Mouse (Mus musculus) heart, postnatal 0 days (tissue): ENCODE results near the gene Gm35549. TPM values are rescaled to one million over a fixed set of nuclear protein-coding genes. Genes with fewer than 3 reads are reported as not detected.

ENCODE experiments used
- ATAC-seq: fragments of 200-750 bp; cut with Nextera tagmentation; 2 replicates; pipeline ENCODE4 v1.8.0; 2017; ENCODE audit warnings: low read depth, moderate number of reproducible peaks, moderate library complexity; ENCODE audit not compliant: insufficient read depth
- DNase-seq: peaks from one replicate; pipeline ENCODE4 v3.0.0-alpha.2; 2016; ENCODE audit warnings: low spot score
- H3K27ac ChIP-seq: fragments of 300-500 bp; sonication (generic); 2 replicates; pipeline ENCODE4 v1.5.1; 2014; ENCODE audit warnings: low read depth, mild to moderate bottlenecking
- H3K27me3 ChIP-seq: fragments of 300-500 bp; sonication (generic); 2 replicates; pipeline ENCODE4 v1.6.1; 2014; ENCODE audit warnings: low read length, mixed read lengths; ENCODE audit not compliant: control insufficient read depth, insufficient read depth
- H3K36me3 ChIP-seq: fragments of 300-500 bp; sonication (generic); replicated peaks from 2 replicates; pipeline ENCODE4 v1.6.1; 2014; ENCODE audit warnings: low read length, mixed read lengths; ENCODE audit not compliant: control insufficient read depth, insufficient read depth
- H3K4me1 ChIP-seq: fragments of 300-500 bp; sonication (generic); 2 replicates; pipeline ENCODE4 v1.6.1; 2014; ENCODE audit warnings: antibody characterized with exemption; ENCODE audit not compliant: control insufficient read depth, insufficient read depth
- H3K4me2 ChIP-seq: fragments of 300-500 bp; sonication (generic); 2 replicates; pipeline ENCODE4 v1.6.1; 2014; ENCODE audit warnings: low read depth, mild to moderate bottlenecking, low read length, moderate library complexity
- H3K4me3 ChIP-seq: fragments of 300-500 bp; sonication (generic); 2 replicates; pipeline ENCODE4 v1.5.1; 2014; ENCODE audit warnings: low read depth, low read length
- H3K9ac ChIP-seq: fragments of 300-500 bp; sonication (generic); replicated peaks from 2 replicates; pipeline ENCODE4 v1.6.1; 2014; ENCODE audit warnings: low read depth, low read length, mixed read lengths
- H3K9me3 ChIP-seq: fragments of 300-500 bp; sonication (generic); replicated peaks from 2 replicates; pipeline ENCODE4 v1.6.1; 2016; ENCODE audit warnings: low read length; ENCODE audit not compliant: control insufficient read depth
- CTCF ChIP-seq: IDR thresholded peaks from 2 replicates; pipeline ENCODE4 v1.5.1; 2016; ENCODE audit warnings: antibody characterized with exemption, control low read depth, low read depth
- EP300 ChIP-seq: IDR thresholded peaks from 2 replicates; pipeline ENCODE4 v1.6.1; 2016; ENCODE audit warnings: antibody characterized with exemption, low read depth
- WGBS: fragments of 180-500 bp; shearing (Covaris S2); extraction: QIAGEN DNeasy Blood & Tissue Kit; methylation state at CpG from one replicate; pipeline ENCODE4 v1.1.7; 2014; 5-methylcytosine and 5-hydroxymethylcytosine counted together
- polyA plus RNA-seq: library from polyadenylated mRNA; unstranded; fragments of >200 nt; fragmentation: Nextera tagmentation; extraction: Ambion mirVana; gene quantifications from 2 replicates; pipeline ENCODE4 v1.2.1, GENCODE M21; 2015
- total RNA-seq: library from RNA; depleted of rRNA; stranded (reverse); fragments of >200 nt; gene quantifications from 2 replicates; pipeline ENCODE4 v1.2.3, GENCODE M21; 2014; ENCODE audit warnings: low replicate concordance

The Gm35549 gene
- total and polyA plus RNA-seq, 2 experiments from 2014 or later, result 0.20 TPM; not detected in 1

DNA sequence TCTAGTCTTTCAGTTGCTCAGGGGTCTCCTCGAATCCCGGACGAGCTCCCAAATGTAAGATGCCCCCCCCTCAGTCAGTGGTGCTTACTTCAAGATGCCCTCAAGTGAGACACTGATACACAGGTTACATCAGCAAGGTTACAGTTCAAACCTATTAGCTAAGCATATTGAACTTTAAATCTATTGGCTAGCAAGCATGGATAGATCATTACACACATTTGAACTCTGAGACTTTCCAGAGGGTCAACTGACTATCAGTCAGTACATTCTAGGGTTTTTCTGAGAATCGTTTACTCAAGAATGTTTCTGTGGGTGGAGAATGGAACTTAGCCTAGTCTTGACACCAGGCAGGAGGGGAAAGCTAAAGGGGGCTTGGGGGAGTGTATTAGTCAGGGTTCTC is 28.8 kb upstream of the Gm35549 start:
- H3K27me3 ChIP-seq, result no peaks in the 10 kb centered on the region
- 60% methylated on average over 4 of the region's 4 CpGs for WGBS
- ATAC-seq, result no peak
- H3K4me3 ChIP-seq, result no peak overlapping the region
- H3K4me1 ChIP-seq, result no peaks in the 10 kb centered on the region
- H3K4me2 ChIP-seq, result no peak overlapping the region
- no peak for TF ChIP-seq CTCF
- no peak for TF ChIP-seq EP300
- no peaks in the 10 kb centered on the region for H3K36me3 ChIP-seq
- no peak for DNase-seq
- 0 out of 2 replicates have a peak, but pooled peaks cover 3% of the 10 kb centered on the region for H3K9me3 ChIP-seq
- H3K27ac ChIP-seq, result no peak overlapping the region
- H3K9ac ChIP-seq, result no peak overlapping the region

DNA sequence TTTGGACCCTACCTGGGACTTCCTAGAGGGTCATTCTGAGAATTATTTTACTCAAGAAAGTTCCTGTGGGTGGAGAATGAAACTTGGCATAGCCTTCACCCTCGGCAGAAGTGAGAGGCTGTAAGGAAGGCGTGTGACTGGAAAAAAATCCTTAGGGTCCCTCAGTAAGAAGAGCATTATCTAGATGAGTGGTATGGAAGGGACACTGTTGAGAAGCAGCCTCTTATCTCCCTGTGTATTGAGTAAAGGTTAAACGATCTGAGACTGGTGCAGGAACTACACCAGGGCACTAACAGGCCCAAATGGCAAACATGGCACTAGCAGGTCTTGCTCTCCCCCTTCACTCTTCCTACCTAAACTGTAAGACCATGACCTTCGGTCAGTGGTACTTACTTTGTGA is 22.4 kb upstream of the Gm35549 start:
- no peak for TF ChIP-seq CTCF
- TF ChIP-seq EP300, result no peak
- no peak overlapping the region for H3K27ac ChIP-seq
- no peak for ATAC-seq

DNA sequence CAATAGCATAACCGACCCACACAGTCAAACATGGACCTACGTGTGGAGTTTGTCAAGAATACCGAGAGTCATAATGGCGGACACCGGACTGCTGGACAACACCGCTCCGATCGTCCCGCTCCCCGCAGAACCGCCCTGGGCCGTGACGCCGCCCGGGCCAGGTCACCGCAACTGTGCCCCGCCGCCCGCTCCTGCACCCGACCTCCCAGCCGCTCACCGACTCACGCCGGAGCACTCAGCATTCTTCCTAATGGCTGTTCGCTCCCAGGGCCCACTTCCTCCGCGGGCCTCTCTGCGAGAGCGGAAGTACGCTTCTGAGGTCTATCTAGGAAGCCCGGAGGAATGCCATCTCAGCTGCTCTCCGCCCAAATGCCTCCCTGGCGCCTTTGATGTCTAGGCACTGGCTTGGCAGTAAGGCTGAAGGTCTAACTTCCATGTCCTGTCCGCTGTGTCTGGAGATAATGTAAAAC is 21.9 kb upstream of the Gm35549 start, which contains the start of gene Zfp445:
Zfp445 (minus strand) TSS at position 310 of the 470 bp plus-strand sequence.
- DNase-seq, result peak; percentile 90
- H3K4me3 ChIP-seq, result peak within 1 kb of the TSS; percentile 75
- no peaks in the 10 kb centered on the region for H3K27me3 ChIP-seq
- H3K4me1 ChIP-seq, result peaks cover 21% of the 10 kb centered on the region
- peaks cover 22% of the 10 kb centered on the region for H3K9me3 ChIP-seq
- H3K36me3 ChIP-seq, result peaks cover 20% of the 10 kb centered on the region
- TF ChIP-seq CTCF, result no peak
- 0 out of 2 replicates have a peak, but pooled peaks have one; percentile 28 for TF ChIP-seq EP300
- H3K9ac ChIP-seq, result peak within 1 kb of the TSS; percentile 80
- peak; percentile 91 for ATAC-seq
- 1% methylated on average over 33 of the region's 34 CpGs for WGBS
- peak within 1 kb of the TSS; percentile 82 for H3K27ac ChIP-seq
- peak within 1 kb of the TSS; percentile 72 for H3K4me2 ChIP-seq

More for the DNA sequence above, 22.4 kb upstream of the Gm35549 start:
- peak overlapping the region; percentile 75 for H3K4me3 ChIP-seq
- peaks cover 15% of the 10 kb centered on the region for H3K36me3 ChIP-seq
- H3K4me2 ChIP-seq, result peak overlapping the region; percentile 72
- DNase-seq, result no peak
- H3K4me1 ChIP-seq, result peaks cover 21% of the 10 kb centered on the region
- H3K9me3 ChIP-seq, result peaks cover 17% of the 10 kb centered on the region
- no peak overlapping the region for H3K9ac ChIP-seq
- no peaks in the 10 kb centered on the region for H3K27me3 ChIP-seq
- WGBS, result 78% methylated on average over 4 of the region's 4 CpGs

DNA sequence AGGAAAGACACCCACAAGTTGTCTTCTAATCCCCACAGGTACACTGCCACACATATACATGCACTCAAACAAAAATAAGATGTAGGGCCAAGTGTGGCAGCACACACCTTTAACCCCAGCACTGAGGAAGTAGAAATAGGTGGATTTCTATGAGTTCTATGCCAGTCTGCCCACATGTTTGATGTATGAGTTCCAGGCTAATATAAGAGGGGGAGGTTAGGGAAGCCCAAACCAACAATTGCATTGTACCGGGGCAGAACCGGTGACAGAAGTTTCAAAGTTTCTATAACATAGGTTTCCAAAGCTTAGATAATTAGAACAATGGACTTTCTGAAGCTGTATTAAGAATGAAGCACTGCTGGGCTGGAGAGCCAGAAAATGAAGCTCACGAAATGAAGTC is 21.0 kb upstream of the Gm35549 start:
- 55% methylated on average over 3 of the region's 3 CpGs for WGBS
- DNase-seq (no peak), ATAC-seq (no peak)
- Histone ChIP-seq H3K27ac (no peak overlapping the region; the same call in 1 of the 2 replicates), H3K27me3 (no peaks in the 10 kb centered on the region), H3K4me3 (peak overlapping the region; percentile 75), H3K9ac (peak overlapping the region; percentile 80), H3K4me2 (peak overlapping the region; percentile 72), H3K36me3 (peaks cover 29% of the 10 kb centered on the region), H3K9me3 (peaks cover 26% of the 10 kb centered on the region), H3K4me1 (peaks cover 21% of the 10 kb centered on the region)
- TF ChIP-seq EP300 (no peak), CTCF (no peak)

DNA sequence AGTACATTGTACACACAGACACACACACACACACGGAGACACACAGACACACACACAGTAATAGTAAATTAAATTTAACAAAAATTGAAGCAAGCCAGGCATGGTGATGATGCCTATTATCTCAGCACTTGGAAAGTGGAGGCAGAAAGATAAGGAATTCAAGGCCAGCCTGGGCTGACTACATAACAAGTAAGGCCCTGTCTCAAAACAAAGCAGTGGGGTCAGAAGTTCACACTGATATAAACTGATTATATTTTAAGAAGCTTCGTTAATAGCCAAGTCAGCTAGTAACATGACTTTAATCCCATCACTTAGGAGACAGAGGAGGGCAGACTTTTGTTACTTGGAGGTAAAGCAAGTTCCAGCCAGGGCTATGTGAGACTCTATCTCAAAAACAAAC is 19.9 kb upstream of the Gm35549 start:
- TF ChIP-seq CTCF (no peak), EP300 (no peak)
- H3K9ac ChIP-seq, result no peak overlapping the region
- peaks cover 21% of the 10 kb centered on the region for H3K4me1 ChIP-seq
- H3K27ac ChIP-seq, result no peak overlapping the region
- WGBS, result 8% methylated on average over 2 of the region's 2 CpGs
- peak; percentile 10 for DNase-seq
- peaks cover 40% of the 10 kb centered on the region for H3K36me3 ChIP-seq
- H3K4me3 ChIP-seq, result no peak overlapping the region
- H3K27me3 ChIP-seq, result no peaks in the 10 kb centered on the region
- peaks cover 38% of the 10 kb centered on the region for H3K9me3 ChIP-seq
- peak overlapping the region; percentile 22; the same call in 1 of the 2 replicates for H3K4me2 ChIP-seq
- peak; percentile 25; the same call in 1 of the 2 replicates for ATAC-seq

DNA sequence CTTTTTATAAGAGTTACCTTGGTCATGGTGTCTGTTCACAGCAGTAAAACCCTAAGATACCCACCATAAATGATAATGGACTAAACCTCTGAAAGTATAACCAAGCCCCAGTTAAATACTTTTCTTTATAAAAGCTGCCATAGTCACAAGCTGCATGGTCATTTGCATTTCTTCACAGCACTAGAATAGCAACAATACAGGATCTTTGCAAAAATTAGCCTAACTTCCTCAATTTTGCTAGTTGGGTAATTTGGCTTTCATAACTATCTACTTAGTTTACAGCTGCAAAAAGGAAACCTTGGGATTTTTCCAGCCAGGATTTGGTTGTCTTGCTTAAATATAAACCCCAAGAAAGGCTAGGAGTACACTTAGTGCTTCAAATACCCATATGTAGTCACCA is 16.9 kb upstream of the Gm35549 start:
- DNase-seq (no peak), ATAC-seq (no peak)
- H3K9me3 ChIP-seq, result peaks cover 39% of the 10 kb centered on the region
- no peak overlapping the region for H3K4me3 ChIP-seq
- H3K4me2 ChIP-seq, result no peak overlapping the region
- H3K27ac ChIP-seq, result no peak overlapping the region
- no peak overlapping the region for H3K9ac ChIP-seq
- no peaks in the 10 kb centered on the region for H3K27me3 ChIP-seq
- H3K36me3 ChIP-seq, result peaks cover 68% of the 10 kb centered on the region
- peaks cover 21% of the 10 kb centered on the region for H3K4me1 ChIP-seq
- no peak for TF ChIP-seq CTCF
- TF ChIP-seq EP300, result no peak
